Mouse (Mus musculus) right cerebral cortex, postnatal 4 days (tissue): ENCODE results near the gene Gm11099.

Source experiments
- DNase-seq: peaks from one replicate; pipeline ENCODE4 v3.0.0-alpha.2; 2022

The Gm11099 gene

DNA sequence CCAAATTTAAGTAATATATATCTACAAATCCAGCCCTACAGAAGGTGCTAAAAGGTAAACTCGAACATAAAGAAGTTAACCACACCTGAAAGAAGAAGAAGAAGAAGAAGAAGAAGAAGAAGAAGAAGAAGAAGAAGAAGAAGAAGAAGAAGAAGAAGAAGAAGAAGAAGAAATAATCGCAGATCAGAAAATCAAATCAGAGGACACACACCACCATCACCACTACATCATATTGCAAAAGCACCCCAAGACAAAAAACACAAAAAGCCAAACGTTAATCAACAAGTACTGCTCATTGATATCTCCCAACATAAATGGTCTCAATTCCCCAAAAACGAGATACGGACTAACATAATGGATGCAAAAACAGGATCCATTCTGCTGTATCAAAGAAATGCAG, at the start of gene Gm11099:
Gene Gm11099, plus strand, starts transcription at position 301 of the 400 bp plus-strand sequence.
- DNase-seq = no peak

DNA sequence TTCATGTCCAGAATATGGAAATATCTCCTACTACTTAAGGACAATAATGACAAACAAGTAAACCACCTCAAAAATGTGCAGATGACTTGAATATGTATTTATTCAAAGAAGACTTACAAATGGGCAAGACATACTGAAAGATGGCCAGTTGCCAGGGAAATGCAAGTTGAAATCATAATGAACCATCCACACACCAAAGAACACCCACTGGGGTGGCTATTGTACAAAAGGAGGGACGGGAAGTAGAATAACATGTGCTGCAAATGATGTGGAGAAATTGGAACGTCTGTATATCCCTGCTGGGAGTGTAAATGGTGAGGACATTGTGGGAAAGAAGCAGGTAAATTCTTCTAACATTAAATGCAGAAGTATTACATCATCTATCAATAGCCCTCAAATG, 46.3 kb upstream of the Gm11099 start:
- DNase-seq = no peak

GRCm38 (mm10) chr2:58828910-58829600, 30.2 kb upstream of the Gm11099 start:
- DNase-seq = no peak

DNA sequence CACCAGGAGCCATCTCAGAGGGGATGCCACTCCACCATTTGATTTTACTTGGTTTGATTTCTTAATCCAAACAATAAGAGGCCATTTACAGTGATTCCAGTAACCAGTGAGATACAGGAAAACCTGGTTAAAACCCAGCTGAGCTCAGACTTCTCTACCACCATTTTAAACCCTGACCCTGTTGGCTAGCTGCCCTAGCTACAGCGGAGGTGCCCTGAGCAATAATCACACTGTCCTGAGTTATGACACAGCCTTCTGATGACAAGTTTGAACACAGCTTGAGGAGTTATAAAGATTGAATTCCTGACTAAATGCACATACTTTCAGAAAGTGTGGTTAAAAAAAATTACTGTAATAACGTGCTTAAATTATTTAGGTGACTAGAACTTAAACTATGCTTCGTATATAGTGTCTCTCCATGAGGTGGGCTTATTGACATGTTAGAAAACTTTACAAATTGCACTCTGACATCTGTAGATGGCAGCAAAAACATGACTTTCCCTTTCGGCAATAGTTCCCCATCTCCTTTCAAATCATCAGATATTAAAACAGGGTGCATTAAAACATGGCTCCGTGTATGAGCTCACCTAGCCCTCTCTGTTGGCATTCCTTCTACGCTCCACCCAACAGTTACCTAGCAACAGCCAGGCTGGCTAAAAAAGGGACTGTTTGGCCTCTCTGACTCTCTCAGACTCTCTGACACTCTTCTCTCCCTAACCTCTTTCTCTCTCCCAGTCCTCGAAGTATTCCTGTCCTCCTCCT, 29.1 kb upstream of the Gm11099 start:
- no peak for DNase-seq

DNA sequence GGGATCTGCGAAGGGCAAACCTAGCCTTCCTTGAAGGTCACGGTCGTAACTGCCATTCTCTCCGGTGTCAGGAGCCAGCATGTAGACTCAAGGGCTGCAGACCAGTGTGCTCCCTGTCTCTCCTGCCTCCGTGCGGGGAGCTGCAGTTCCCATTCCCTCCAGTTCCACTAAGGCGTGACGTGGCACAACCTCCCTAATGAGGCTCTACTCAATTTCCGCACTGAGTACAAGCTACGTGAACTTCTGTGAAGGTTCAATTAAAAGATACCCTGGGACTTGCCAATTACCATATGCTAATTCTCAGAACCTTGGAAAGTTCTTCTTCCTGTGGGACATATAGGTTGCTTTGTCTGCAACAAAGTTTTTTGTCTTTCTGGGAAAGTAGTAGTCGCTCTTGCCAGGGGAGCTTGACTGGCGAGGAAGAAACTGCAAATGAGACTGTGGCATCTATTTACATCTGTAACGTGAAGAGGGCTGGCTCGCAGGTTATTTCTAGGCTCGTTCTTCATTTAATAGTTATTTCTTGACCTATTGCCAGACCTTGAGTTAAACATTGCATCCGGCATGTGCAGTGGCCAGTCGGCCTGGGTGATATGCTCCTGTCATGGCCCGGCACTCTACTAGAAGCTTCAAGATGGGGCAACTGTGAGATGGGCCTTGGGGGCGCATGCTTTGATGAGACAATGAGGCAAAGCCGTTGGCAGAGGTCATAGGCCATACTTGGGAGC, 26.8 kb upstream of the Gm11099 start:
- DNase-seq = no peak

DNA sequence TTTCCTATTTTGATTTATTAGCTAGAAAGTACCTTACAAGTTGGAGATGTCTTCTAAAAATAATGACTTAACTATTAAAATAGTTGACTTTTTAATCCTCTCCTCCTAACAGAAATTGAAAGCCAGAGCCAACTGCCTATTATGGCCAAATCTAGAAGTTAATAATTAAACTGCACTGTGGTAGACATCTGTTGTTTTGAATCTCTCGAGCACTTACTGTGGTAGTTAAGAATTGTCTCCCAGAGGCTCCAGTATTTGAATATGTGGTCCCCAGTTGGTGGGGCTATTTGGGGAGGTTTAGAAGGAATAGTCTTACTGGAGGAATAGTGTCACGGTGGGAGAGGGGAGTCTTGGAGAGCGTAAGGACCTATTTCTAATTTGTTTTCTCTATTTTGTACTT, 18.2 kb upstream of the Gm11099 start:
- DNase-seq = no peak

DNA sequence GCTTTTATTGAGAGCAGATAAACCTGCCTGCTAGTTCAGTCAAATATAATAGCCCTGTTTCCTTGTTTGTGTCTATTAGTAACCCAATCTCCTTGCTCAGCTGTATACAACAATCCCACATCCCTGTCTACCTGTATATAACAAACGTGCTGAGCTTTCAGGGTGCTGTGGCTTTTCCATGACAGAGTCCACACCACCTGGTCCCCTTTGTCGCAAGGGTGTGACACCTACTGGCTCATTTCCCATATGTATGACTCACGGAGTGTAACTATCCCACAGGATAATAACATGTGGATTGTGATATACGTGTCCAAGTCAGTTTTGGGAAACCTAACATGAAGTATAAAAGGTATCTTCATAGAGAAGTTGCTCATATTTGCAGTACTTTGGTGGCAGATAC, 16.8 kb upstream of the Gm11099 start:
- DNase-seq = no peak

- no peak for DNase-seq
These were observed 14.7 kb upstream of the Gm11099 start for GRCm38 (mm10) chr2:58844499-58844898.

DNA sequence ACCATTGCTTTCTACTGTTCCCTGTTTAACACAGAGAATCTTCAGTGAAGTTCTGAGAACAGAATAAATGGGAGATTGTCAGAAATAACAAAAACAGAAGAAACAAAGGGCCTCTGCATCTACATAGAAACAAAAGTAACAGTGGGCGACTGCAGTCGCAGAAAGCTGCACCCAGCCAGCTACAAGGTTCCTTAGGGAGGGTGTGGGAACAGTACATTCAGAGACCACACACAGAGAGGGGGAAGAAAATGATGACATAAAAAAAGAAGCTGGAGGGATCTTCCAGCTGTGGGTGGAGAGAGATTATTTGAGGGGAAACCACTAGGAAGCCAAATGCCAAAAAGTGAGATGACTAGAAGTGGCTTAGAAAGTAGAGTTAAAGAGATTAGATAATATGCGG, 20.6 kb downstream of the Gm11099 start:
- DNase-seq = no peak

DNA sequence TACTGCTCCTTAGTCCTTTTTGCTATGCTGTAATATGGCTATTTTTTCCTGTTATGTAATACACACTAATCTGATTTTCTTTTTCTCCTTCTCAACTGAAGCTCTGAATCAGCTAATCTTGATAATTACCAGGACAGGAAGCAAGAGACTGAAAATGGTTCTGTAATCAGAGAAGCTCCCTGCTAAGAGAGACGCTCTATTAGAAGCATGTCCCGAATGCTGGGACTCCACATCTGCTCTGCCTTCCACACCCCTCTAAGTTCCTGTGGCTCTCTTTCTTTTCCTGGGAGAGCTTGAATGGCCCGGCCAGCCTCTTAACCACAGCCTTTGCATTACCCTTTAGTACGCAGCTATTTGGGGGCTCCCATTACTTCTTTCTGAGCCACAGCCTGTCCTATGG, 45.8 kb downstream of the Gm11099 start:
- no peak for DNase-seq

- no peak for DNase-seq
These were observed 47.7 kb downstream of the Gm11099 start for GRCm38 (mm10) chr2:58906814-58907516.

- no peak for DNase-seq
These were observed 53.1 kb downstream of the Gm11099 start for GRCm38 (mm10) chr2:58912339-58912738.

GRCm38 (mm10) chr2:58918351-58918750, 59.1 kb downstream of the Gm11099 start:
- DNase-seq = no peak

DNA sequence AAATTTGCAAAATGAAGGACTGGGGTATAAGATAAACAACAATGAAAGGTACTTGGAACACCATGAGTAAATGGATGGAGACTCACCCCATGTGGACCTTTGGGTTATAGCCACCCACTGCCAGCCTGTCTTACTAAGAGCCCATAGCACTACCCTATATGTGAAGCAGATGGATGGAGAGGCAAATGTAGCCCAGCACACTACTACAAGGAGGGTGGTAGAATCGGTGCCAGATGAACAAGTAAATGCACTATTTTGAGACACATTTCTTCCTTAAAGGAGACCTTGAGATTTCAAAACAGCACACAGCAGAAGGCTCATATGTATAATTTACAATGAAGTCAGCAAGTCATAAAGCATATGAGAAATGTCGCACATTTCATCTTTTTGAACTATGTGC, 66.3 kb downstream of the Gm11099 start:
- DNase-seq = no peak

DNA sequence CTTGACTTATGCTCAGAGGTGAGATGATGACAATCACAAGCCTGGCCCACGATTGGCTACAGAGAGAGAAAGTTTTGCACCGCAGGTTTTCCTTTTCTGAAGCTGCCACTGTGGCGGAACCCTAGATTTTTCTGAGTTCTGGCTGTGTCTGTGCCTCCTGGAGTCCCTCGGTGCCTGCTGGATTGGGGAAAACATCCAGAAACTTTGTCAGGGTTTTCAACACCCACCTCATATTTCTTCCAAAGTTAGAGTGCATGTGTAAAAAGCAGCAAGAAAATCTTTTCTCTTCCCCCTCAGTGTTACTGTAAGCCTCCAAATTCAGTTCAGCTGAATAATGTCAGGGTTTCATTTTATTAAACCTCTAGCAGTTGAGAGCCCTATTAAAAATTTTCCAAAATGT, 82.1 kb downstream of the Gm11099 start:
- no peak for DNase-seq

DNA sequence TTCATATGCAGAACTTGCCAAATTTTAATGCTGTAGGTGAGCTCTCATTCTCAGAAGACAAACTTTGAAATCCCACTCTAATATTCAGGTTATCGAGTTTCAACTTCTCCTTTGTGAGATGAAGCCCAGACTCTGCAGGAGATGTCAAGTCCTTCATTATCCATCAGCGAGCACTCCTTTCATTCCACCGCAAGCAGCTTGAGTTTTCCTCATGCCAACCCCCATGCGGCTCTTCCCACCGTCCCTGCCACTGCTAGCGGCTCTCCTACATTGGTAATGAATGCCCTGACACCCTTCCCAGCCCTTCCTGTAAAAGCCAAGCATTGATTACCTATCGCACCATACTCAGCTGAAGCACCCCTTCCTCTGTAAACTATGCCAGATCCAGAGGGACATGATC, 89.6 kb downstream of the Gm11099 start:
- DNase-seq = no peak

DNA sequence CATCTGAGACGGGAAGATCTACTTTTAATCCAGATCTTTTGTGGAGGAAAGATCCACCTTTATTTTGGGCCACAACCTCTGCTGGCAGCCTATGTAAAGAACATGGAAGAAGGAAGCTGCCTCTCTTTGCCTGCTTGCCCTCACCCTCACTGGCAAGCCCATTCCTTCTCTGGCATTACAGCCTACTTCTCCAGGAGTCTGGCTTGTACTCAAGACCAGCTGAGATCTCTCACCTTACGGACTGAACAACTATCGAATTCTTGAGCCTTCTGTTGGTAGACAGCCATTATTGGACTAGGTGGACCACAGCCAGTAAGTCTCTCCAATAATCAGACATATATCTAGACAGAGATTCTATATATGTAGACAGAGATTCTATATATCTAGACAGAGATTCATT, 92.9 kb downstream of the Gm11099 start:
- DNase-seq = no peak

DNA sequence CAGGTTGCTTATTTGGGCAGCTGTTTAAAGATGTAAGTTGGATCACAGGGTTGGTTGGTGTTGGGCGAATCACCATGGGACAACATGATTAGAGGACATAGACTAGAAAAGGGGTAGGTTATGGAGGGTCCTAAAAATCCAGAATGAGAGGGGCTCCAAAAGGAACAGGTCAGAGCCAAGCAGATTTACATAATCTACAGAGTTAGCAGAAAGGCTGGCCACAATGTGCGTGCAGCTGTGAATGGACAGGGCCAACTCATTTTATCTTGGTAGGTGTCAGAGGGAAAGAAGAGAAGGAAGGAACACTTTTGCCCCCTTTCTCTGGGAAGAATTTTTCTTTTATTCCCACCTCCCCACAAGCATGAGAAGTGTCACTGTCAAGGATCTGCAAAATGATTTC, 97.1 kb downstream of the Gm11099 start:
- DNase-seq = no peak

- no peak for DNase-seq
These were observed 97.6 kb downstream of the Gm11099 start for GRCm38 (mm10) chr2:58956770-58957300.
